Mouse (Mus musculus): ENCODE data around the gene Col11a2.

DNA sequence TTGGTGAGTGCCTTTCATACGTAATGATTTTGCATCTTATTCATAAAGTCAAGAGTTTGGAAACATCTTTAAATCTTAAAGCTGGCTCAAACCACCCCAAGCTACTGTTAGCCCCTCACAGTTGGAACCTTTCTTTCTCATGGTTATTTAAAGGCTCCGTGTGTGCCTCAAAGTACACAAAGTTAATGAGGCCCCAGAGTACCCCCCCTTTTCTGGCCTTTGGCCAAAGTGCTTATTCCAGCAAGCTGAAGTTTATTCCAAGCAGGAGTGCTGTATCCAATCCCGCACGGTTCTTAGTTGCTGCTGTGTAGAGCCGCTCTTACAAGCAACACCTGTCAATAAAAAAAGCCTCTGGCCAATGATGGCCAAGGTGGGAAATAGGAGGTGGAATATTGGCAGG lies 60.3 kb downstream of the Col11a2 start:
- TF ChIP-seq BHLHE40 (IDR thresholded peaks at IDR 0.05; ENCODE audit: low read depth, low read length), result no peak
- TF ChIP-seq POLR2A (IDR thresholded peaks at IDR 0.05; ENCODE audit: low read depth, low read length), result no peak
- TF ChIP-seq CTCF (conservative IDR thresholded peaks at IDR 0.05 in 1 of 2, IDR thresholded peaks at IDR 0.05 in 1 of 2; ENCODE audit: low read depth in 2 of 2, low read length in 2 of 2), result no peak
- TF ChIP-seq UBTF (IDR thresholded peaks at IDR 0.05; ENCODE audit: low read depth, low read length), result no peak
- no peak for TF ChIP-seq MAX (IDR thresholded peaks at IDR 0.05; ENCODE audit: low read length)
- TF ChIP-seq MXI1 (IDR thresholded peaks at IDR 0.05; ENCODE audit: low read depth, low read length), result no peak
- no peak for TF ChIP-seq CHD2 (IDR thresholded peaks at IDR 0.05; ENCODE audit: low read length)
- no peak for TF ChIP-seq HCFC1 (IDR thresholded peaks at IDR 0.05; ENCODE audit: low read depth, low read length)
- no peak for TF ChIP-seq MAFK (IDR thresholded peaks at IDR 0.05; ENCODE audit: insufficient replicate concordance, low read length)
- no peak for TF ChIP-seq USF1 (IDR thresholded peaks at IDR 0.05; ENCODE audit: low read depth, low read length)
- TF ChIP-seq PAX5 (IDR thresholded peaks at IDR 0.05; ENCODE audit: low read length), result no peak
- no peak for TF ChIP-seq NRF1 (IDR thresholded peaks at IDR 0.05; ENCODE audit: low read depth, low read length)
- TF ChIP-seq ELF1 (IDR thresholded peaks at IDR 0.05; ENCODE audit: low read depth, low read length), result no peak
